Mouse (Mus musculus) limb, embryonic 14.5 days (tissue): ENCODE data around the gene Rps6kb1. TPM values are rescaled to one million over a fixed set of nuclear protein-coding genes. Genes with fewer than 3 reads are reported as not detected.

Experiments used
- ATAC-seq: fragments of 200-750 bp; cut with Nextera tagmentation; 2 replicates; pipeline ENCODE4 v1.8.0; 2017; ENCODE audit warnings: low read depth, moderate number of reproducible peaks, moderate TSS enrichment; ENCODE audit not compliant: low FRiP score
- DNase-seq: peaks from one replicate; pipeline ENCODE4 v3.0.0-alpha.2; 2015; ENCODE audit warnings: low spot score
- H3K27ac ChIP-seq: fragments of 300-500 bp; sonication (generic); replicated peaks from 2 replicates; pipeline ENCODE4 v1.5.1; 2014; ENCODE audit warnings: low read depth, mild to moderate bottlenecking, low read length, moderate library complexity, mixed read lengths
- H3K27me3 ChIP-seq: fragments of 300-500 bp; sonication (generic); 2 replicates; pipeline ENCODE4 v1.6.1; 2014; ENCODE audit warnings: low read length, mixed read lengths; ENCODE audit not compliant: control insufficient read depth, insufficient read depth
- H3K36me3 ChIP-seq: fragments of 300-500 bp; sonication (generic); 2 replicates; pipeline ENCODE4 v1.6.1; 2014; ENCODE audit warnings: mild to moderate bottlenecking, low read length, moderate library complexity, mixed read lengths; ENCODE audit not compliant: control insufficient read depth, insufficient read depth
- H3K4me1 ChIP-seq: fragments of 300-500 bp; sonication (generic); 2 replicates; pipeline ENCODE4 v1.6.1; 2014; ENCODE audit warnings: antibody characterized with exemption, low read length, mixed read lengths; ENCODE audit not compliant: control insufficient read depth, insufficient read depth
- H3K4me2 ChIP-seq: fragments of 300-500 bp; sonication (generic); replicated peaks from 2 replicates; pipeline ENCODE4 v1.6.1; 2014; ENCODE audit warnings: low read depth, mild to moderate bottlenecking, low read length, moderate library complexity; ENCODE audit not compliant: severe bottlenecking
- H3K4me3 ChIP-seq: fragments of 300-500 bp; sonication (generic); replicated peaks from 2 replicates; pipeline ENCODE4 v1.5.1; 2014; ENCODE audit warnings: low read length
- H3K9ac ChIP-seq: fragments of 300-500 bp; sonication (generic); 2 replicates; pipeline ENCODE4 v1.6.1; 2014; ENCODE audit warnings: mild to moderate bottlenecking, low read depth, low read length, moderate library complexity; ENCODE audit not compliant: severe bottlenecking
- H3K9me3 ChIP-seq: fragments of 300-500 bp; sonication (generic); 2 replicates; pipeline ENCODE4 v1.6.1; 2016; ENCODE audit warnings: low read length; ENCODE audit not compliant: control insufficient read depth
- POLR2A ChIP-seq: fragments of 200-500 bp; IDR thresholded peaks from 2 replicates; pipeline ENCODE4 v1.8.0; 2012; ENCODE audit warnings: inconsistent platforms, mild to moderate bottlenecking, moderate library complexity, borderline replicate concordance; ENCODE audit not compliant: insufficient read depth, insufficient read length; ENCODE audit errors: extremely low read depth
- WGBS: fragments of 180-500 bp; shearing (Covaris S2); extraction: QIAGEN DNeasy Blood & Tissue Kit; methylation state at CpG from one replicate; pipeline ENCODE4 v1.1.7; 2014; 5-methylcytosine and 5-hydroxymethylcytosine counted together
- polyA plus RNA-seq, 2 experiments: library from polyadenylated mRNA; depleted of rRNA in 1 of 2; stranded (reverse) in 1 of 2; unstranded in 1 of 2; fragments of >200 nt; fragmentation: Nextera tagmentation in 1 of 2; extraction: Ambion mirVana in 1 of 2; gene quantifications; 2 replicates each; pipeline versions ENCODE4 v1.2.1 to v1.2.3; 2012 to 2014

Rps6kb1 gene
- polyA plus RNA-seq, 2 experiments, result 33.5 to 59.4 TPM

DNA sequence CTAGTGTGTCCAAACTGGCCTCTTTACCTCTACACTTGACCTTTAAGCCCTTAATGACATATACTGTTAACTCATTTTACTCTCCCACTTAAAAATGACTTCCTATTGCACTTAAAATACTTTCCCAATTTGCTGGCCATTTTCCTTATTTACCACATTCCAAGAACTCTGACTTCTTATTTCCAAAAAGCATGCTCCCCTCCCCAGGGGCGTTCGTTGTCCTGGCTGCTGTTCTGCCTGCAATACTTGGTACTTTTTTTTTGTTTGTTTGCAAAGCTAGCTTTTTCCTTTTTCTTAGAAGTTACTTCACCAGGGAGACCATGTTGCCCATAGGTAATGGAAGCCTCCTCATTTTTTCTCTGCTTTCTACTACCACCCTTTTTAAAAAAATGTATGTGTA, 41.5 kb downstream of the Rps6kb1 start:
- H3K4me2 ChIP-seq, result no peak overlapping the region
- H3K27ac ChIP-seq, result no peak overlapping the region
- H3K4me3 ChIP-seq, result no peak overlapping the region
- H3K4me1 ChIP-seq, result no peaks in the 10 kb centered on the region
- H3K9ac ChIP-seq, result no peak overlapping the region
- no peaks in the 10 kb centered on the region for H3K27me3 ChIP-seq
- no peak for DNase-seq
- WGBS, result 94% methylated on average over 2 of the region's 2 CpGs
- no peak for TF ChIP-seq POLR2A
- H3K9me3 ChIP-seq, result no peaks in the 10 kb centered on the region
- no peak for ATAC-seq
- H3K36me3 ChIP-seq, result peaks cover 62% of the 10 kb centered on the region

DNA sequence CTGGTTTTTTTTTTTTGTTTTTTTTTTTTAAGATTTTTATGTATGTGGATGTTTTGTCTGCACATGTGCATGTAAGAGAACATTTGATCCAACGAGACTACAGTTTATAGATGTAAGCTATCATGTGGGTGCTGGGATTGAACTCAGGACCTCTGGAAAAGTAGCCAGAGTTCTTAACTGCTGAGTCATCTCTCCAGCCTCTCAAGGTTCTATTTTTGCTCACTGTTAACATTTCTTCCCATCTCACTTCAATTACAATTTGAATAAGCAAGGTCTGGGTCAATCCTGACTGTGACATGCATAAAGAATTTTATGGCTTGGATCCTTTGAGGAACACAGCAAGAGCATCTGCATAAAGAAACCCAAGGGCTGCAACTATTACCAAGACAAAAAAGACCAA, 43.8 kb downstream of the Rps6kb1 start:
- Histone ChIP-seq H3K4me1 (no peaks in the 10 kb centered on the region), H3K4me3 (no peak overlapping the region), H3K36me3 (peaks cover 58% of the 10 kb centered on the region), H3K4me2 (no peak overlapping the region), H3K27me3 (no peaks in the 10 kb centered on the region), H3K27ac (no peak overlapping the region), H3K9me3 (no peaks in the 10 kb centered on the region), H3K9ac (no peak overlapping the region)
- TF ChIP-seq POLR2A, result no peak
- DNase-seq, result no peak
- no peak for ATAC-seq
- 73% methylated on average over 1 of the region's 1 CpGs for WGBS

DNA sequence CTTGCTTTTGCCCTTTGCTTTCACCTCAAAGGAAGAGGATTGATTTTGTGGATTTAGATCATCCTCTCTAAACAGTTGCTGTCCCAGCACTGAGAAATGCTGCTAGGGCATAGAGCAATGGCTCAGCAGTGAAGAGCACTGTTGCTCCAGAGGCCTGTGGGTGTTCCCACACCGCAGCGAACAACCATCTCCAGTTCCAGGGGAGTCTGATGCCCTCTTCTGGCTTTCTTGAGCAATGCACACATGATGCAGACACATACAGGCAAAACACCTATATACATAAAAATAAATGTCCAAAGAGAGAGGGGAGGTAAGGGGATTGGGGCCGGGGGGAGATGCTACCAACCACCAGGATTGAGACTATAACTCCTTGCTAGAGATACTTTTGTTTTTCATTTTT, 46.7 kb downstream of the Rps6kb1 start:
- no peak for ATAC-seq
- no peak overlapping the region for H3K4me3 ChIP-seq
- no peak overlapping the region for H3K27ac ChIP-seq
- no peaks in the 10 kb centered on the region for H3K4me1 ChIP-seq
- TF ChIP-seq POLR2A, result no peak
- H3K27me3 ChIP-seq, result no peaks in the 10 kb centered on the region
- WGBS, result 74% methylated on average over 3 of the region's 3 CpGs
- DNase-seq, result no peak
- H3K9me3 ChIP-seq, result no peaks in the 10 kb centered on the region
- no peak overlapping the region for H3K4me2 ChIP-seq
- no peak overlapping the region for H3K9ac ChIP-seq
- H3K36me3 ChIP-seq, result peaks cover 55% of the 10 kb centered on the region

DNA sequence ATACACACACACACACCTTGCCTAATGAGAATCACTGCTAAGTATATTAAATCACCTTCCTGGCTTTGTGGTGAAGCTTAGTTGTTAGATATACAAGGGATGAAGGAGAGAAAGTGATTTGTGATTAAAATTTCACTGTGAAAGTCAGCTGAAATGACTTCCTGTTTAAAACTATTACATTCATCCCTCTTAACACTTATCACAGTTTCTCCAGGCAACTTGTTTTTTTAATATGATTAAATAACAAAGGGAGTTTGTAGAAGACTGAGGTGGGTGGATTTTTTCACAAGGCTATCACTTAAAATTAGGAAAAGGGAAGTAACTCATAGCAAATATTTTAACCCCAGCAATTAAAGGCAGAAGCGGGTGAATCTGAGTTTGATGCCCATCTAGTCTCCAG, 47.2 kb downstream of the Rps6kb1 start:
- H3K4me2 ChIP-seq, result no peak overlapping the region
- 91% methylated on average over 1 of the region's 1 CpGs for WGBS
- no peaks in the 10 kb centered on the region for H3K9me3 ChIP-seq
- ATAC-seq (no peak), DNase-seq (no peak)
- H3K4me1 ChIP-seq, result no peaks in the 10 kb centered on the region
- H3K36me3 ChIP-seq, result peaks cover 55% of the 10 kb centered on the region
- no peak overlapping the region for H3K9ac ChIP-seq
- no peak overlapping the region for H3K27ac ChIP-seq
- H3K27me3 ChIP-seq, result no peaks in the 10 kb centered on the region
- TF ChIP-seq POLR2A, result no peak
- no peak overlapping the region for H3K4me3 ChIP-seq

DNA sequence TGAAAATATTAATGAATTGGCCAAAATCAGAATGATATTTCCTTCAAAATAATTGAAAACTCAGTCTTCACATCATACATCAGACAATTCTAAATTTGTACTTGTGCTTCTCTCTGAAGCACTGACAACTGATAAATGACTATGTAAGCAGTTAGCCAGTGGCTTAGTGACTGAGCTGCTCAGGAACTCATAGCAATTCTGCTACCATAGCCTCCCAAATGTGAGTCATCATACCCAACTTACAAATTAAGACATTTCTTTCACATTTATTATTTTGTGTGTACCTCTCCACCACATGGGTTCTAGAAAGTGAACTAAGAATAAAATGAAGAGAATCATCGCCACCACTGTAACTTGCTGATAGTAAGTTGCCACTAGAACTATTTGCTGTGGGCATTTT, 53.8 kb downstream of the Rps6kb1 start:
- H3K4me2 ChIP-seq, result no peak overlapping the region
- peaks cover 43% of the 10 kb centered on the region for H3K36me3 ChIP-seq
- ATAC-seq (no peak), DNase-seq (no peak)
- H3K4me3 ChIP-seq, result no peak overlapping the region
- H3K27ac ChIP-seq, result no peak overlapping the region
- no peaks in the 10 kb centered on the region for H3K27me3 ChIP-seq
- H3K4me1 ChIP-seq, result peaks cover 2% of the 10 kb centered on the region; the same call in 1 of the 2 replicates
- no peak overlapping the region for H3K9ac ChIP-seq
- 100% methylated on average over 1 of the region's 1 CpGs for WGBS
- TF ChIP-seq POLR2A, result no peak
- H3K9me3 ChIP-seq, result no peaks in the 10 kb centered on the region
